Mouse (Mus musculus): ENCODE data around the gene Limd2.
"Not testable (repeated sequence)": the region's sequence is repeated elsewhere in the genome, so short reads cannot be mapped to it uniquely, and the experiment has no call there.

Limd2 gene

GRCm38 (mm10) chr11:106160841-106161721 lies at the start of gene Limd2, which contains the start of gene Gm10840:
Gene Limd2 (minus strand): TSS chr11:106160860.
Gene Gm10840 (plus strand): TSS chr11:106160850.
- DNase-seq (ENCODE audit: extremely low read depth, low read depth): no peak

GRCm38 (mm10) chr11:106202123-106202465 lies 41.4 kb upstream of the Limd2 start, which contains the start of gene Strada:
Gene Strada (minus strand): TSS chr11:106202168.
- DNase-seq (ENCODE audit: extremely low read depth, low read depth): peak; percentile 23

GRCm38 (mm10) chr11:106201337-106202122 lies 40.9 kb upstream of the Limd2 start:
- DNase-seq (ENCODE audit: extremely low read depth, low read depth): peak; percentile 56

- DNase-seq (ENCODE audit: extremely low read depth, low read depth): no peak
Measured at GRCm38 (mm10) chr11:106200756-106201155, 40.1 kb upstream of the Limd2 start.

- not testable (repeated sequence) for DNase-seq (ENCODE audit: extremely low read depth, low read depth)
Measured at GRCm38 (mm10) chr11:106199997-106200396, 39.3 kb upstream of the Limd2 start.

- DNase-seq (ENCODE audit: extremely low read depth, low read depth): peak; percentile 38
Measured at GRCm38 (mm10) chr11:106198277-106198676, 37.6 kb upstream of the Limd2 start.

GRCm38 (mm10) chr11:106195341-106195740 lies 34.7 kb upstream of the Limd2 start:
- no peak for DNase-seq (ENCODE audit: extremely low read depth, low read depth)

- no peak for DNase-seq (ENCODE audit: extremely low read depth, low read depth)
Measured at GRCm38 (mm10) chr11:106194891-106195290, 34.2 kb upstream of the Limd2 start.

- no peak for DNase-seq (ENCODE audit: extremely low read depth, low read depth)
Measured at GRCm38 (mm10) chr11:106194155-106194541, 33.5 kb upstream of the Limd2 start.

GRCm38 (mm10) chr11:106193371-106194154 lies 32.9 kb upstream of the Limd2 start:
- peak; percentile 90 for DNase-seq (ENCODE audit: extremely low read depth, low read depth)

- DNase-seq (ENCODE audit: extremely low read depth, low read depth): peak; percentile 53
Measured at GRCm38 (mm10) chr11:106192657-106193370, 32.2 kb upstream of the Limd2 start.

GRCm38 (mm10) chr11:106192241-106192640 lies 31.6 kb upstream of the Limd2 start:
- peak; percentile 19 for DNase-seq (ENCODE audit: extremely low read depth, low read depth)

- peak; percentile 29 for DNase-seq (ENCODE audit: extremely low read depth, low read depth)
Measured at GRCm38 (mm10) chr11:106191716-106192115, 31.1 kb upstream of the Limd2 start.

GRCm38 (mm10) chr11:106187326-106187725 lies 26.7 kb upstream of the Limd2 start:
- DNase-seq (ENCODE audit: extremely low read depth, low read depth): no peak

GRCm38 (mm10) chr11:106180449-106180801 lies 19.8 kb upstream of the Limd2 start:
- DNase-seq (ENCODE audit: extremely low read depth, low read depth): no peak

GRCm38 (mm10) chr11:106179711-106180448 lies 19.2 kb upstream of the Limd2 start:
- DNase-seq (ENCODE audit: extremely low read depth, low read depth): no peak

GRCm38 (mm10) chr11:106178036-106178782 lies 17.5 kb upstream of the Limd2 start:
- peak; percentile 29 for DNase-seq (ENCODE audit: extremely low read depth, low read depth)

GRCm38 (mm10) chr11:106176372-106176771 lies 15.7 kb upstream of the Limd2 start:
- DNase-seq (ENCODE audit: extremely low read depth, low read depth): no peak

GRCm38 (mm10) chr11:106175081-106175480 lies 14.4 kb upstream of the Limd2 start:
- no peak for DNase-seq (ENCODE audit: extremely low read depth, low read depth)
